Mouse (Mus musculus): ENCODE measurements around the gene Plcb4.

Plcb4 gene

DNA sequence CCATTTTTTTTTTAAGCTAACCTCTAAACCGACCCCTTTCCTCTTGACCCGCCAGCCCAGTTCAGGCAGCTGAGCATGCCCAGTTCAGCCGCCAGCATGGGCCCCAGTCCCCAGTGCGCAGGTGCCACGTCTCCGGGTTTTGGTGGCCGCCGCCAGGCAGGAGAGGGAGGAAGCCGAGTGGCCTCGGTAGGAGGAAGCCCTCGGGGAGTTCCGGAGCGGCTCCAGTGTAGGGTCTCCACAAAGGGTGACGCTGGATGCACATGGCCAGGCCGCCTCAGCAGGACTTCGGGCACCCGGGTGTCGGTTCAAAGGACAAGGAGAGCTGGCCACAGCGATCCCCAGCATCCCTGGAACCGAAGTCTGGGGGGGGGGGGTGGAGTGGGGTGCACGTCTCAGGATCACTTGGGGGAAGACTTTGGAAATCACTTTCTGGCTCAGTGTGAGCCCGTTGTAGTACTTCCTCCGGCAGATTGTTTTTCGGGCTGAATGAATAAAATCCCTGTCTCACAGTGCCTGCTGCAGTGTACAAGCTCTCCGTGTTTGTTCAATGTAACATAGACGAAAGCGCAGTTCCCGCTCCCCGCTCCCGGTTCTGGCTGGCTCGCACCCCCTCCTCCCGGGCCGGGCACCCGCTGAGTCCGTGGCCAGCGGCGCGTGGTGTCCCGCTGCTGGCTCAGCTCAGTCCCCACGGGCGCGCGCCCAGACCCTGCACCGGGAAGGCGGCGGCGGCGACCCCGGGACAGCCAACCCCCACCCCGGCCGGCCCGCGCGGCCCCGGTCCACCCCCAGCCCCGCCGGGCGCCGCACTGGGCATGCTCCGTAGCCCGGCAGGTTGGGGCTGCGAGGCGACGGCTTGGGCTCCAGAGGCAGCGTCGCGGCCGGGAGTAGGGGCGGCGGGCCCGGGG, at the start of gene Plcb4:
Gene Plcb4 (plus strand): TSS at position 526 of the 905 bp plus-strand sequence.
- peak; percentile 49 for DNase-seq (ENCODE audit: extremely low spot score, low read depth, low spot score)

DNA sequence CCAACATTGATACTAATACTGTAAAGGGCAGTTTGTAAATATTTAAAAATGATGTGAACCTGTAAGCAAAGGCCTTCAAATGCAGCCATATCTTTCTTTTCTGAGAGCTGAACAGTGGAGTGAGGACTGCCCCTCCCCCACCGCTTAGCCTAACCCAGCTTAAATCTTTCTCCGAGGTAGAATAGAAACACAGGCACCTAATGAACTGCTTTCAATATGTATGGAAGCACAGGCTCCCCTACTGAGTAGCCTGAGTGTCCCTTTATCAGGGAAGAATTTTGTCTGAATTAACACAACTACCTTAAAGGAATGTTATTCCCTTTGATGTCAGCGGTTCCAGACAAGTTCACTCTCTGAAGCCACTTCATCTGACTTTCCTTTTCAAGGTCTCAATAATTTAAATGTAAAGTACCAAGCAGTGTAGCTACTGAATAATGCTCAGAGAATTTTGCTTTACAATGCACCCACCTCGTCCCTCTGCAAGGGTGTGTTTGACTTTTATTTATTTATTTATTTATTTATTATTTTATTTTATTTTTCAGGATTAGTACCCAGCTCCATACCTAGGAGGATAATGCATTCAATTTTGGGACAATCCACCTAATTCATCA, 44.1 kb upstream of the Plcb4 start:
- DNase-seq (ENCODE audit: extremely low spot score, low read depth, low spot score), result no peak

DNA sequence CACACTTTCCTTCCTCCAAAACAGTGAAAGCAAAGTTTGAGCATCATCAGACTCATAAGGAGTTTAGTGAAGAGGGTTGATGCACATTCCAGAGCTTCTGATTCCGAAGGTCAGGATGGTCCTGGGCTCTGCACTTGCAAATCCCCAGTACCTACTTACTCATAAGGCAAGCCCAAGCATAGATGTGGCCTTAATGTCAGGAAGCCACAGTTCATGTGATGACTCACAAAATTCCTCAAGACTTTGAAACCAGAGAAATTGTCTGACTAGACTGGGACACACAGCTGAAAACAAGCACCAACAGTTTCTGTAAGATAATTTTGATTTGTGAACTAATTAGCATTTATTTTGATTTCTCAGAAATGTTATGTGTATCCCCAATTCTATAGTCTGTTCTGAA, 42.7 kb upstream of the Plcb4 start:
- DNase-seq (ENCODE audit: extremely low spot score, low read depth, low spot score), result no peak

DNA sequence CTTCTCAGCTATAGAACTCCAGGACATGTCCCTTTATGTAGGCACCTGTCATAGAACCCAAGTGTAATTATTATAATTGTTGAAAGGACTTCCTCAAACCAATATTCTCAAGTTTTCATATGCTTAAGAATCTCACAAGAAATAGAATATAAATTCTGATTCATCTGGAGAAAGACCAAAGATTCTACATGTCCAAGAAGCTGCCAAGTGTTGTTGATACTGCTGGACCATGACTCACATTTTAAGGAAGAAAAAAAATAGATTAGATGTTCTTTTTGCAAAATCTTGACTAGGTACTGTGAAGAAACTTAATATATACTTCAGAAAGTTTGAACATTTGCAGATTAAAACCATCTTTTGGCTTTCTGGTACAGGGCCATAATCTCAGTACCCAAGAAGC, 40.3 kb upstream of the Plcb4 start:
- DNase-seq (ENCODE audit: extremely low spot score, low read depth, low spot score), result no peak

DNA sequence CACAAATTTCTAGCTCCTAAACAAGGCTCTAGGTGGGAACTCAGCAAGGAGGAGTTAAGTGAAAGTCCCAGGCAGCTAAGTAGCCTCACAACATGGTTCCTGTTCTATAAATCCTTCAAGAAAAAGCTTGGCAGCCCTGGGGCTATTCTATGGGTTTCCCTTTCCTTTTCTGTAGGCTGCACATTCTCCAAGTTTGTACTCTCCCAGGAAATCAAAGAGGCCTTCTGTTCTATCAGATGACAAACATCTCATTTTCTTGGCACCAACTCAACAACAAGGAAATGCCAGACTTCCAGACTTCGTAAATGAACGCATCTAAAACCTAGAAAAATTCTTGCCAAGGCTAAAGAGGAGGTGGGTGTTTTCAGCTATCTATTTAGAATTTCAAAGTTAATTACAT, 38.9 kb upstream of the Plcb4 start:
- no peak for DNase-seq (ENCODE audit: extremely low spot score, low read depth, low spot score)

DNA sequence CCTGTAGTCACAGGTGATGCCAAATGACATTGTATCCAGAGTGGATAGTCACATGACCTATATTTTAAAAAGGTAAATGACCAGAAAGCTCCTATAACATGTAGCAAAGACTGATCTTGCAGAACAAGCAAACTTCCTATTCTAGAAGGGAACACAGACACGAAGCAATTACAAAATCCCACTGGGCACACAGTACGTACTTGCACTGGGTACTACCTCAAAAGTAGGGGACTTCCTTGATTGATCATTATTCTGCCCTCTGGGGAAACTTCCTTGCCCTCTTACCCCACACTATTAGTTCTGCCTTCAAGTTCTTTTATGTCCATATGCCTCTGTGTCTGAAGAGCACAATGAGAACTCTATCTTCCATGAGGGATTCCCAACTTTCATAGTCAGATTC, 31.0 kb upstream of the Plcb4 start:
- no peak for DNase-seq (ENCODE audit: extremely low spot score, low read depth, low spot score)

DNA sequence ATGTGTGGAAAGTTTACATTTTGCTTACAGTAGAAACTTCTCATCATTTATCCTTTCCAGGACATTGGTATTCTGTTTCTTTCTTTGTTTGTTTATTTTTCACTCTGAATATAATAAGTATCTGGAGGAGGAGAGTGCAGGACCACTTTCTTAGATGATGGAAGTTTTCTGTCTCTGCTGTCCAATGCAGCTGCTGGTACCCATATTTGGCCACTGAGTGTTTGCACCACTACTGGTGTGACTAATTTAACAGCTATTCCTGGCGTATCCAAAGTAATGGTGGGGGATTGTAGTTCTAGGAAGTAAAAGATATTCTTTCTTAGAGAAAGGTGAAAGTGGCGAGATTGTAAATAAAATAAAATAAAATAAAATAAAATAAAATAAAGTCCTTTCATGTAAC, 21.6 kb upstream of the Plcb4 start:
- DNase-seq (ENCODE audit: extremely low spot score, low read depth, low spot score), result no peak

DNA sequence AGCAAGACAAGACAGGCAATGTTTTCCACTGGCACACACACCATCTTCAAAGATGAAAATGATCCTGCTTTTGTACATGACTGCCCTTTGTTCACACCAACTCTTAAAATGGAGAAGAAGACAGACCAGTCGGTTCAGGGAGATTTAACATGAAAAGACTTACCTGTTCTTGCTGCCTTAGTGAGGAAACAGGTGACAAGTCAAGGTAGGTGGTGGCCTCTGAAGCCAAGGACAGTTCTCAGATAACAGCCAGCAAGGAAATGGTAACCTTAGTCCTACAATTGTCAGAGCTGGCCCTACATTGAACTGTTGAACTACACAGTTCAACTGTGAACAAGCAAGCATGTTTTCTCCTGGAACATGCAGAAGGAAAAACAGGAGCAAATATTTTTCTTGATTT, 17.8 kb upstream of the Plcb4 start:
- no peak for DNase-seq (ENCODE audit: extremely low spot score, low read depth, low spot score)

DNA sequence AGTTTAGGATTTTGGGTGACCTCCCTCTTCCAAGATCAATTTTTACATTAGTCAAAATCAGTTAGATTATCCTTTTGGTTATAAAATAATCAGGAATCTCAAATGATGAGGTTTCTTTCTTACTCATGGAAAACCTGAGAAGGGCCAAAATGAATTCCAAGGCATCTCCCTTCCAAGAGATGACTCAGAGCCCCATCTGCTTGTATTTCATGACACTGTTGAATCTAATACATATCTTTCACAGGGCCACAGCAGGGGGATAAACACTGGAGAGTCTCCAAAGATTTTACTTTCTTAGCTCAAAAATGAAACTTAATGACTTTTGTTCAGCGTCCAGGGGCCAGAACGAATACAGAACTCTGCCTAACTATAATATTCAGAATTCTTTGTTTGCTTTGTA, 17.2 kb upstream of the Plcb4 start:
- DNase-seq (ENCODE audit: extremely low spot score, low read depth, low spot score), result no peak

DNA sequence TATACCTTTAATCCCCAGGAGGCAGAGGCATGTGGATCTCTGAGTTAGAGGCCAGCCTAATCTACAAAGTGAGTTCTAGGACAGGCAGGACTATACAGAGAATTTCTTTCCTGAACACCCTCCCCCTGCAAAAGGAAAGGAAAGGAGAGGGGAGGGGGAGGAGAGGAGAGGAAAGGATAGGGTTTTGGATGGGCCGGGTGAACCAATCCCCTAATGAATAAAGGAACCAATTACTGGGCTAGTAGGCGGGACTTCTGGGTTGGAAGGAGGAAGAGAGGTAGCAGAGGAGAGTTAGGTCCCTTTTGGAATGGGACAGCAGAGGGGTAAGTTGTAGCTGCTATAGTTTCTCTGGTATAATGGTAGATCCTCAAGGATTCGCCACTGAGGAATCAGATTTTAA, 12.6 kb upstream of the Plcb4 start:
- DNase-seq (ENCODE audit: extremely low spot score, low read depth, low spot score), result no peak

DNA sequence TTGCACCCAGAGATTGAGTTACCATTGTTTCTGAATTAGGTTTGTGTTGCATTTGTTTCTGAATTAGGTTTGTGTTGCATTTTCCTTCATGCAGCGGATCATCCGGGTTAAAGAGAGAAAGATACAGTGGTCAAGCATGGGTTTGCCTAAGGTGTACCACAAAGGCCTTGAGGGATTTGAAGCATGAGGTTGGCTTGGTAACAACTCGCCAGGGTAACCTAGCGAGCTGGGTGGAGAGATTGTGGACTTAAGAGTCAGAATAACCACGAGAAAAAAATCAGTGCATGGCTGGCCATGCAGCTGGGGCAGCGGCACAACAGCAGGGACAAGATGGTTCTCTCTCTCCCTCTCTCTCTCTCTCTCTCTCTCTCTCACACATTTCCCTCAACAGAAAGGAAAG, 12.2 kb upstream of the Plcb4 start:
- DNase-seq (ENCODE audit: extremely low spot score, low read depth, low spot score), result no peak

DNA sequence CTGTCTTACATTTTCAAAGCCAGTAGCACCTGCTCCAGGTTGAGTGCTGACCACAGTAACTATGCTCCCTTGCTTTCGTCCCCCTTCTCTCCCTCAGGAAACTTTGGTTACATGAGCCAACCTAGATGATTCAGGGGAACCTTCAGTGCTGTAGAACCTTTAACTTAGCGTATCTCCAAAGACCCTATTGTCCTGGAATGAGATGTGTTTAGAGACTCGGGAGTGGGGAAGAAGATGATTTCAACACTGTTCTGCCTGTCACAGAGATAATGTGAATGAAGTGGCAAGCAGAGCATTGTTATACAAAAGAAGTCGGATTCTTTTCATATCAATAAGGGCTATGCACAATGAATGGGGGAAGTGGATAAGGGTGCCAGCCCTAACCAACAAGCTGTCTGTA, 10.8 kb upstream of the Plcb4 start:
- DNase-seq (ENCODE audit: extremely low spot score, low read depth, low spot score), result no peak

DNA sequence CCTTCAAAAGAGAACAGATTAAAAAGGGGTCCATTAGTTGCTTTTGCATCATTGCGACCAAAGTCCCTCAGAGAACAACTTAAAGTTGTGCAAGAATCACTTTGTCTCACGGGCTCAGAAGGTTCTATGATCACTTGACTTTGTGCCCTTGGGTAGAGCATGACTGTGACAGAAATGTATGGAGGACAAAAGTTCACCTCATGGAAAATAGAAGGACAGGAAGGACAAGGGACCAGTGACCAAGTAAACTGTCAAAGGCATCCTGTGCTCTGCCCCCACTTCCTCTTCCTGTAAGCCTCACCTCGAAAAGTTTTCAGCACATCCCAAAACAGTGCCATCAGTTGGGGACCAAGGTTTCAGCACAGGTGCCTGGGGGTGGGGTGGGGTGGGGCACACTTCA, 7.9 kb upstream of the Plcb4 start:
- no peak for DNase-seq (ENCODE audit: extremely low spot score, low read depth, low spot score)

DNA sequence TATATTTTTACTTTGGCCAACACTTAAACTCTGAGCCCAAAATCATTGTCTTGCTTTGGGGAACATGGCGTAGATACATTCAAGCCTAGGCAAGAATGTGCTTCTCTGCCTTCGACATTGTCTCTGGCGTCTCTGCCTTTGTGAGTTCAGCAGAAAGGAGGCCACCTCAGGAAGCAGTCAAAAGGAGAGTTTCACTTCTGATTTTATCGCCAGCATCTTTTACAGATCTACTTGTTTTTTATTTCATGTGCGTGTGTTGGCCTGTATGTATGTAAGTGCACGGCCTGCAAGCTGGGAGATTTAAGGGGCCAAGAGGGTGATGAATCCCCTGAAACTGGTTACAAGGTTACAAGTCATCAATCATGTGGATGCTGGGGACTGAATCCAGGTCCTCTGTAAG, 6.8 kb upstream of the Plcb4 start:
- DNase-seq (ENCODE audit: extremely low spot score, low read depth, low spot score), result no peak

DNA sequence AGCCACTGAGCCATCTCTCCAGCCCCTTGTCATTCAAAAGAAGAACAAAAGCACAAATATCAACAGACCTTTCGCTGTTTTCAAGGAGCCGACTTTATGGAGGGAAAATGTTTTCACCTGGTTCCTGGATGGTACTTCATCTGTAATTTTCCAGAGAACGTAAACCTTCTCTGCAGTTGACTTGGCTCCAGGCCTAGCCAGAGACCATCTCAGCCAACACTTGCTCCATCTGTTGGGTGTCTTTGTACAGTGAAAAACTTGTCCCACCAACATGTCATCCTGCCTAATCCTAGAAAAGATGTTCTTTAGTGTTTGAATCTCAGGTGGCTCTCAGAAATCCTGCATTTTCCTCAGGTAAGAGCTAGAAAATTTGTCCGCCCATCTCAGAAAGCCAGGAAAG, 6.4 kb upstream of the Plcb4 start:
- DNase-seq (ENCODE audit: extremely low spot score, low read depth, low spot score), result no peak

DNA sequence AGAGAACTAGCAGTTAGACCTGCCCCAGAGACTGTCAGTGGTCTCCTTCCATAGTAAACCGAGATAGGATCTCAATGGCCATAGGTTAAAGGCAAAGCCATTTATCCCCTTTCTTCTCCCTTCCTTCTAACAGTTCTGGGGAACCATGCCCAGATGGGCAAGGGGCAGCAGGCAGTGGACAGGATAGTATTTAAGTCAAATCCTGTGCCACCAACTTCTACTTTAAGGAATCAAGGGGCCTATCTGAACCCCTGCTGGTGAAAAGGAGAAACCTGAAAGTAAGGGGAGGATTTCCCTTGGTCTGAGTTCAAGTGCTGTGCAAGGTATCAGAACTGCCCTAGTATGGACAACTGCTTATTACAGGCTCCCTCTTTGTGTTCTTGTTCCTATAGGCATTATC, 2.9 kb upstream of the Plcb4 start:
- DNase-seq (ENCODE audit: extremely low spot score, low read depth, low spot score), result no peak

DNA sequence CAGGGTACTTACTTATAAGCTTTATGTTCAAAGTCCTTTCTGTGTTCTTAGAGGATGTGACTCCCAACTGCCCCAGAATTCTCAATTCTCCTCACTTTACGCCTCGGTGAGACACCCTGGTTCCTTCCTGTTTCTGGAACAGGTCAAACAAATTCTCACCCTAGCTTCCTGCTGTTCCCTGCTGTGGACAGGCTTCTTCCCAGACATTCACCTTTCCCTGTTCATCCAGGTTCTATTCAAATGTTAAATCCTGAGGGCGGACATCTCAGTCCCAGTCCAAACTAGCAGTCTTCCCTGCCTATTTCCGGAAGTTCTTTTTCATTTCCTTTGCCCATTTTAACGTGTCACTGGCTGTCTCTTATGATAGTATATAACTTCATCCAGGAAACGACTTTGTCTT, 2.2 kb upstream of the Plcb4 start:
- DNase-seq (ENCODE audit: extremely low spot score, low read depth, low spot score), result no peak

DNA sequence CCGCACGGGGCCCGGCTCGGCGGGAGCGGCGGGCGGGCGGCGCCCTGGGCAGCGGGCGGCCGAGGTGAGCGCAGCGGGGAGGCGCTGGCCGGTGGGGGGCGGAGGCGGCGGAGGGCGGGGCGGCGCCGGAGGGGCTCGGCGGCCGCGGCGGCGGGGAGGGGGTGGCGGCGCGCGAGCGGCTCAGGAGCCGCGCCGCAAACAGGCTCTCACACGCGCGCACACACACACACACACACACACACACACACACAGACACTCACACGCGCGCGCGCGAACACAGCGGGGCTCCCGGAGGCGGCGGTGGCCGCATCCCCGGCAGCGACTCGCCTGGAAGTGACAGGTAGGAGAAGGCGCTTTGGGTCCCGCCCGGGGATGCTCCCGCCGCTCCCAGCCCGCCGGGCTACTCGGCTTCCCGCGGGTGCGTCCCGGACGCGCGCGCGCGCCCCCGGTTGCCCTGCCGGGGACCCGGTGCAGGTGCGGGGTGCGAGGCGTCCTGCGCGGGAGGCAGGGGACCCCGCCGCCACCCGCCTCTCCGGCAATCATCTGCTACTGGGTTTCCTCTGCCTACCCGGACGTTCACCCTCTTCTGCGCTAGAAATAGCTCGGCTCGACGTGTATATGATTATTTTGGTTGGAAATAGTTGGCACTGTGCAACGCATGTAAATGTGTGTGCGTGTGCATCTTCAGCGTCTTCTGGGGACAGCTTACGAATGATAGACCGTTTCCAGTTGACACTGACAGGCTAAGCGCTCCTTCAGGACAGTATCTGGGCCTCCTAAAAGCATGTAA, 775 bp downstream of the Plcb4 start:
- DNase-seq (ENCODE audit: extremely low spot score, low read depth, low spot score), result peak; percentile 5

DNA sequence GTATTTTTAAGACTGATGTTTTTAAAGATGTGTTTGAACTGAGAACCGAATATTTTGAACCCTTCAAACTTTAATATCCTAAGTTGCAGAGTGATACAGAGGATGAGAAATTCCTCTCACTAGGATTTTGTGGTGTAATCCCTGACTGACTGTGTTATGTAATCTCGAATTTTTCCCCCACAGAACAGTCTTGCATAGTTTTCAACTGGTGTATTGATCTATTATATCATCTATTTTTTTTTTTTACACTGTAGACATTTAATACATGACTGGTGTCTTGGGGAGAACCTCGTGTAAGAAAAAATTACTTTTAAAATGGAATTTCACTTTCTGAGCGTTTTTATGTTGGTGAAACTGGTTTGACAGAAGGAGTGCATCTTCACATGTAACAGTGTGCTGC, 2.0 kb downstream of the Plcb4 start:
- no peak for DNase-seq (ENCODE audit: extremely low spot score, low read depth, low spot score)

DNA sequence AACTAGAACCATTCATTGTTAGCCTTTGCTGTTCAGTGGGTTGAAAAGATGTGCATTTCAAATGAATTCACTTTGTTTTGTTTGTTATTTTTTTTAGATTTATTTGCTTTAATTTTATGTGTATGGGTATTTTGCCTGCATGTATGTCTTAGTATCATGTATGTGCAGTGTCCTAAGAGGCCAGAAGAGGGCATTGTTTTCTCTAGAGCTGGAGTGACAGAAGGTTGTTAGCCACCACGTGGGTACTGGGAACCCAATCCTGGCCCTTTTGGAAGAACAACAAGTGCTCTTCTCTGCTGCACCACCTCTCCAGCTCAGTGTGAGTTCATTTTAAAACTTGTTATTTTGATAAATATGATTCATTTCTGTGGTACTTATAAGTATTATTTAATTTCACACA, 5.0 kb downstream of the Plcb4 start:
- DNase-seq (ENCODE audit: extremely low spot score, low read depth, low spot score), result no peak

DNA sequence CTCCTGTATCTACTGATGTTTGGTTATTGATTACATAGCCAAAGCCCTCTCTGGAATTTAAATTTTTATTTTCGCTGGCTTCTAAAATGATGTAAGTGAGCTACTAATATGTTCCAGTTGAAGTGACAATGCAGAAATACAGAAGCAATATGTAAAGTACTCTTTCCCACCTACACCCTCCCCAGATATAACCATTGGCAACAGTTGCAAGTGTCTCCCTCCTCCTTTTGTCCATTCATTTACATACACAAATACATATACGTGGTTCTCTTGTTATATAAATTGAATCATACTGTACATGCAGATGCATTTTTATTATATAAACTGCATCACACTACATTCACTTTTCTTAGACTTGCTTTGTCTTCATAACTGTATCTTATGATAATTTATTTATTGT, 8.7 kb downstream of the Plcb4 start:
- DNase-seq (ENCODE audit: extremely low spot score, low read depth, low spot score), result no peak

Measured in hindlimb bud, embryonic 11.5 days (tissue).